Mouse (Mus musculus) retina, adult 2 months (tissue): ENCODE data around the gene Ccdc33.
A peak's percentile ranks its signal among the peaks of the same experiment; 100 is the strongest.

Experiments
- DNase-seq: peaks from one replicate; pipeline ENCODE4 v3.0.0-alpha.2; 2012; ENCODE audit warnings: low read depth, low spot score

Gene Ccdc33

DNA sequence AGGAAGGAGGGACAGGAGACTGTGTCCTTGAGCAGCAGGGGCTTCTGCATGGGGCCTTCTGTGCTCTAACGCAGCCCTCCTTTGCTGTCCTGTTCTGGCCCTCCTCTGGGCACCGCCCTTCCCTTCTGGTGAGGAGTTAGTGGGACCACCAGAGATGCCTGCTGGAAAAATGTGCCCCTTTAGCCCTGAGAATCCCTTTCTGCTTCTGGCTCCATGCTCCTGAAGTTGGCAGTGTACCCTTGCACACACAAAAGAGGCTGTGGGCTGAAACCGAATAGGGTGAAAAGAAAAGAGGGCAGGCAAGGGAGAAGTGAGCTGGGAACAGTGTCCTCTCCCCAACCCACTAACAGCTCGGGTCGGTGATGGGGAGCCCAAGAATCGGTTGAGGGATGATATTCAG, 69.4 kb downstream of the Ccdc33 start:
- DNase-seq = no peak

DNA sequence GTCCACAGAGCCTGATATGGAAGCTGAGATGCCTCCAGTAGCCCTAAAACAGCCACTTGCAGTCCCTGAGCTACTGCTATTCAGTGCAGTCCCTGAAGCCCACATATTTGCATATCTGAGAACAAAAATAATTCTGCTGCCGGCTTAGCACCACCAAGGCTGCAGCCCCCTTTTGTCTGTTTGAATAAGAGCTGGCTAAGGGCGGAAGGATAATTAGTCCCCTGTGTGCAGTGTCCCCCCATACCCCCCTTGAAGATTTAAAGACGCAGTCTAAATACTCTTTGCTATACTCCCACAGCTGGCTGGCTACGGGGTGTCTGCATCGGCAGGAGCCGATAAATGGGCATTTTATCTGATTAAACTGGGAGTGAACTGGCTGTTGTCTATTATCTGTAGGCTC, 70.0 kb downstream of the Ccdc33 start:
- DNase-seq = no peak

DNA sequence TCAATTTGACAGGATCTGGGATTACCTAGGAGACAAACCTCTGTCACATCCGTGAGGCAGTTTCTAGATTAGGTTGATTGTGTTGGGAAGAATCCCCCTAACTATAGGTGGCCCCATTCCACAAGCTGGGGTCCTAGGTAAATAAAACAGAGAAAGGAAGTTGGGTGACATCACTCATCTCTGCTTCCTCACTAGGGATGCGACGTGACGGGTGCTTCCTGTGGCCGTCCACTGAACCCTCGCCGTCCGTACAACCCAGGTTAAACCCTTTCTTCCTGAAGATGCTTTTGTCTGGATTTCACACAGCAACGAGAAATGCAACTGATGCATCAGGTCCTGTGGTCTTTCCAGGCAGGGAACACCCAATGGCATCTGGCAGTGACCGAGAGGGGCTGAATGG, 71.6 kb downstream of the Ccdc33 start:
- no peak for DNase-seq

DNA sequence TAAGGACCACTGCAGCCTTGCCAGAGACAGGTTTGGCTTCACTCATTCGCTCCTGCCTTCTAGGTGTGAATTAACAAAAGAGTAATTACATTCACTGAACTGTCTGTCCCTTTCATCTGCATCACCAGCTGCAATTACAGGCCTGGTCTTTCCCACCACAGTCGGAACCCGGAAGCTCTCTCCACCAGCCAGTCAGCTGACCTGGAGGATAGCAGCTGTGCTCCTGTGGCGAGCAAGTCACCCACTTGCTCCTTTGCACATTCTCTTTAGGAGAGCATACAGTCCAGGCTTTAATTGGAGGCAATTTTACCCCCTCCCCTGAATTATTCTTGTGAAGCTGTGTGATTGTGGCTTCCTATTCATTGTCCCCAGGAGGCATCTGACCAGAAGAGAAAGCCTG, 73.0 kb downstream of the Ccdc33 start:
- no peak for DNase-seq

DNA sequence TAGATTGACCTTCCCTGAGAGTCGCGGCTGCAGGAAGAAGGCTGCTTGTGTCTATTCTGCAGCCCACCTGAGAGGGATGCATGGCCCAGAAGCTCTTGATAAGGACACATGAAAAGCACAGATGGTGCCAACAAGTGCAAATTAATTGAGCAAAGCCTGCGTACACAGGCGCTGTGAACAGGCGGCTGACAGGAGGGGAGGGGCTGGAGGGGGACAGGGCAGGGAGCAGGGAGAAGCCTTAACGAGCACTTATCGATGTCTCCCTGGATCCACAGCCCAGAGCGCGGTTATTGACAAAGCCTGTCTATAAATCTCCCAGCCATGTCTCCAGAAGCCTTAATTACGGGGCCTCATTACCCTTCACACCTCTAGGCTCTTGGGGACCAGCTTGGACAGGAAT, 73.8 kb downstream of the Ccdc33 start:
- no peak for DNase-seq

DNA sequence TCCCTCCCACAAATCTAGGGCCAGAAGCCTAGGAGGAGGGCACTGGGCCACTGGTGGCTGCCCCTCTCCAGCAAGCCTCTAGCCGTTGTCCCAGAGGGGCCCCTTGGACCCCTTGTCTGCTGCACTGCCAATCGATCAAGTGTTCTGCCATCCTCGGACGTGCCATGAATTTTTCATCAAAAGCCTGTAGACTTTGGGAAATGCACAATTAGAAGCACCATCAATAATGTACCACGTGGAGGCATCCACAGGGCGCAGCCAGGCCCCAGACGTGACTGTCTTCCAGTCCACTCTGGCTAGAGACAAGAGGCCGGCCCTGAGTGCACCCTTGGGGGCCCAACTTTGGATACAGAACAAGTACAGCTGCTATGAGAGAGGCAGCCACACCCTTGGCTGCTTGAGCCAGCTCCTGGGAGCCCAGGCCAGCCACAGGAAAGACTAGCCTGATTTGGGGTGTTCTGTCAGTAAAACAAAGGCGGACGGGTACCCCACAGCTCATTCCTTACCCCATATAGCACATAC, 75.1 kb downstream of the Ccdc33 start:
- DNase-seq = no peak

DNA sequence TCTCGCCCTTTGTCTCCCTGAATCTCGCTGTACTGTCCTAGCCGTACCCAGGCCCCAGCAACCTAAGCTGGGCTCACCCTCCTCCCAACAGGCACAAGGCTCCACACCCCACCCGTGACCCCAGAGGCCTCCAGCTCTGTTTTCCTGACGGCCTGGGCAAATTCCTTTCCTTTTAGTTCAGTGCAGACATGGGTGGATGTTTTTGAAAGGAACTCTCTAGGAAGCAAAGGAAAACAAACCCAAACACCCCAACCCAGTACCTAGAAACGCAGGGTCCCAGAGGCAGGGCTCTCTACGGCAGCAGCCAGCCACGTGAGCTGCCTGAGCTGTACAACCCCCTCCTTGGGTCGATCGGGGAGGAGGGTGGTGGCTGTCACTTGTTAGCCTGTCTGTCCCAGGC, 76.2 kb downstream of the Ccdc33 start:
- no peak for DNase-seq

DNA sequence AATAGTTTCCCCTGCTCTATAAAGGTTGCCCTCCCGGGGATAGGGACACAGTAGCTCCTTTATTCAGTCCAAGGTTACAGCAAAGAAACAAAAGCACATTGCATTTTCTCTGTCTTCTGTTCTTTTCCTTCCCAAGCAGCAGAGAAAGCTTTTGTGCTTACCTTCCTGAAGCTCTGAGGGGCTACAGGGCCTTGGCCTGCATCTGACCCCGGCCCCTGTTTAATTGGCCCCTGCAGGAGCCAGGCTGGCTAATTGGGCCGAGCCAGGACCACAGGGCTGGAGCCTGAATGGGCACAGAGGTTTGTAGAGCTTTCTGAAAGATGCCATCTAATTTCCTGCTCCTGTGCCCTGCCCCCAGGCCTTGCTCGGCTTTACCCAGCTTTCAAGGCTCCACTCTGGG, 77.6 kb downstream of the Ccdc33 start:
- DNase-seq = no peak

DNA sequence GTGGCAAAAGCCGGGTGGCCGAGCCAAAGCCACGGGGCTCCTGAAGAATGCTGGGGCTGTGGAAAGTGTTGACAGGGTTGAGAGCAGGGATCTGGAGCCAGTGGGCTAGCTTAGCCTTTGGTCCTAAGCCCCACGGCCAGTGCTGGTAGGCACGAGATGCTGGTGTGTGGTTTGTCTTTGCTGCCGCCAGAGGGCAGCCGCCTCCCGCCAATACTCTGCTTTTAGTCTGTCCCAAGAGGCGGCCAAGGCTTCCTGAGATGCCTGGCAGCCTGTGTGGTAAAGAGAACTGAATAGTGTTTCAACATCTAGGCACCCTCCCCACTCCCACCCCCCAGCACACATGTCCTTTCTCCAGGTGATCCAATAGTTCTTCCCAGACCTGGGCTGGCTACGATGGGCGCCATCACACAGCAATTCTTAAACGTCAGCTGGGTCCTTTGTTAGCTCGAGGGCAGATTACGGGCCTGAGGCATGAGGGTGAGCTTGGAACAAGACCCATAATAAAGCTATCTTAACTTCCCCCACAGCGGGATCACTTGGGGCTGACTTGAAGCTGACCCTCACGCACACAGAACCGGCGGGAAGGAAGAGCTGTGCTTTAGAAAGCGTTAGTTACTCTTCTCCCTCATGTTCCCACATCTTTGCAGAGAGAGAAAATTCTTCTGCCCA, 80.0 kb downstream of the Ccdc33 start:
- peak; percentile 42 for DNase-seq

DNA sequence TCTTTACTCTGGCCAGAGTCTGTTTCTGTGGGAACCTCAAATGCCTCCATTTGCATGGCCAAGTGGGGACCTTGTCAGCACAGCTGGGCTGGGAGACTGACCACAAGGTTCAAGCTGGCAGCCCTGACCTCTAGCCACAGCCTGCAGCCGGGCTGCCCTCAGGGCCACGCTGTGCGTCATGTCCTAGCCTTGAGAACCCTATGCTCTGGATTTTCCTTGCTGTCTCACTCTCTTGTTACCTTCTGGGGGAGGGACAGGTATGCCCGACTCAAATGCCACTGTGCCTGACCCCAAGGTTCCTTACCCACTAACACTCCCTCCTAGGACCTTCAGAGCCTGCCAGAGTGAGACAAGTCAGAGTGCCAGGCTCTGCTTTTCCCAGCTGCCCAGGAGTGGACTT, 81.7 kb downstream of the Ccdc33 start:
- DNase-seq = no peak

DNA sequence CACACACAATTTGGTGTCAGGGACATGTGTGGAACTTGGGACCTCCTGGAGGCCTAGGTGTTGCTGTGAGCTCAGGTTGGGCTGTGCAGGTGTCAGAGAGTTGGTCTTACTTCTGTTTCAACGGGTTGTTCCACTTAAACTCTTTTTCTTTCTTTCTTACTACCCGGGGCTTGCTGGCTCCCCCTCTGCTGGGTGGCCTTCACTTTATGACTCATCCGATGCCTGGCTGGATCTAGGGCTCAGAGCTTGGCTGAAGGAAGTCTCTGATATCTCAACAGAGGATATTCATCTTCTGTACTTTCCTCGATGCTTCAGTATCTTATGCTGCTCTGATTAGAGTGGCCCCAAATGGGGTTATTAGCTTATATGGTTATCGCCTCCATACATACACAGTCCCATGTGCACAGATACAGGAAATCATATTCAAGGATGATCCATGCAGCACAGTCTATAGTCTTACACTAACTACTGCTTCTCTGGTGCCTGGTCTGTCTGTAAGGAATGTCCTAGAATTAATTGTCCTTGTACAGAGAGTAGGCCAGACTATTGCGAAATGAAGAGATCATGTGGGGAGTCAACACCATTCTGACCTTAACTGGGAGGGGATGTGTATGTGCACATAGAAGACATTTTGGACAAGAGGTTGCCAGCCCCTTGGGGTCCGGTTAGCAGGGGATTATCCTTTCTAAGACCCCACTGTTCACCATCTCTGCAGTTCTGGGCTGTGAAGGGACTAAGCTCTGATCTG, 82.5 kb downstream of the Ccdc33 start:
- DNase-seq = no peak

DNA sequence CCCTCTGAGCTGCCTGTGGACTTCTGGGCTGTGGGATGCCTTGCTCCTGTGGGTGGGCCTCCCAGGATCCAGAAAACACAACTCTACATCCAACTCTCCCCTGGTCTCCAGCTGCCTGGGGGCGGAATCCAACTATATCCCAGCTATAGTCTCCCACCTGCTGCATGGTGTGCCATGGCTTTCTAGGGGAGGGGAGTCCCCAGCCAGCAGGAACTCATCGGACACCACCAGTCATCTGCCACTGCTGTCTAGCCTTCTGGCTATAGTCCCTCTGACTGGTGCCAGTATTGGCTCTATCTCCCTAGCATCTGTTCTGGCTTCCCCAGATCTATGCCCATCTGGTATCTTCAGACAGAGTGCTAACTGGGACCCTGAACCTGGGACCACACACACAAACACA, 83.1 kb downstream of the Ccdc33 start:
- DNase-seq = no peak

DNA sequence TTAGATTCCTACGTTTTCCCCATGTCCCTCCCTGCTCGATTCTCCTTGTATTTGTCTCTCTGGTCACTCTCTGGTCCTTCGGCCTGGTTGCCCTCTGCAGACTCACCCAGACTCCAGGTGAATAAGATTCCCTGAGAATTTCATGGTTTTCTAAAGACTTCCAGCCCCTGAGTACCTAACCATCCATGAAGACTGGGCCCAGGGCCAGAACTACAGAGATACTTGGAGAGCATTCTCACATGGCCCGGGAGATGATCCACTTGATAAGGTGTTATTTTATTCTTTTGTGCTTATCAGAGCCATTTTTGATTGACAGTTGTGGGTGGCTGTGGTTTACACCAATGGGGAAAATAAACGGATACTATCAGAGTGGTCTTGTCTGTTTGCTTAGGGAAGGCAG, 86.7 kb downstream of the Ccdc33 start:
- DNase-seq = no peak

DNA sequence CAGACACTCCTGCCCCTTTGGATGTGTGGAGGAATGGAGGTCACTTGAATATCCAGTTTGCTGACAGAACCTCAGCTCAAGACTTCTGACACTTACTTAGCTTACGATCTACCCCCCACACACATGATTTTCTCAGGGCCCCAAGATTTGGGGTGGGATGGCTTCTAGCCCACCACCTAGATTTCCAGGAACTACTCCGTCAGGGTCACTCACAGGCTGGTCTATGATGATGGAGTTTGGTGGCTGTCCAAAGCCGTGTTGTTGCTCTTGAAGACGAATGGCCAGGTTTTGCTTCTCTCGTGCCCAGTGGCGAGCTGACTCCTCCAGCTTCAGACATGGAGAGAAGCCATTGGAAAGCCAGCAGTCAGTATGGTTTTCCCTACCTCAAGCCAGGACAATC, 89.0 kb downstream of the Ccdc33 start:
- DNase-seq = no peak

DNA sequence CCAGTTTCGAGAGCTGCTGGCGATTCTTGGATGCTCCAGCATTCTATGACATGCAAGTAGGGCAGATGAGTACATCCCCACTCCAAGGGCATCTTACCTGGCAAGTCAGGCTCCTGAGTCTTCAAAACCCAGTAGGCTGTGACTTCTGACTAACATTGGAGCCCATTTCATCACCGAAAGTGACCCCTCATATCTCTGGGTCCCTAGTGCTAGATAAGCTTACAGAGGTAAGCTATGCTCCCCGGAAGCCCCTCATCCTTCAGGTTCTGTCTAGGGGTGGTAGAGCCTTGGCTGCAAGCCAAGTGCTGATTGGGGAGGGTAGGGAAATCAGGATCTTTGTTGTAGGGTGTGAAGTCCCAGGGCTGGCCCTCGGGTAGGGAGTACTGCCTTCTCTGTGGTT, 89.8 kb downstream of the Ccdc33 start:
- DNase-seq = no peak

DNA sequence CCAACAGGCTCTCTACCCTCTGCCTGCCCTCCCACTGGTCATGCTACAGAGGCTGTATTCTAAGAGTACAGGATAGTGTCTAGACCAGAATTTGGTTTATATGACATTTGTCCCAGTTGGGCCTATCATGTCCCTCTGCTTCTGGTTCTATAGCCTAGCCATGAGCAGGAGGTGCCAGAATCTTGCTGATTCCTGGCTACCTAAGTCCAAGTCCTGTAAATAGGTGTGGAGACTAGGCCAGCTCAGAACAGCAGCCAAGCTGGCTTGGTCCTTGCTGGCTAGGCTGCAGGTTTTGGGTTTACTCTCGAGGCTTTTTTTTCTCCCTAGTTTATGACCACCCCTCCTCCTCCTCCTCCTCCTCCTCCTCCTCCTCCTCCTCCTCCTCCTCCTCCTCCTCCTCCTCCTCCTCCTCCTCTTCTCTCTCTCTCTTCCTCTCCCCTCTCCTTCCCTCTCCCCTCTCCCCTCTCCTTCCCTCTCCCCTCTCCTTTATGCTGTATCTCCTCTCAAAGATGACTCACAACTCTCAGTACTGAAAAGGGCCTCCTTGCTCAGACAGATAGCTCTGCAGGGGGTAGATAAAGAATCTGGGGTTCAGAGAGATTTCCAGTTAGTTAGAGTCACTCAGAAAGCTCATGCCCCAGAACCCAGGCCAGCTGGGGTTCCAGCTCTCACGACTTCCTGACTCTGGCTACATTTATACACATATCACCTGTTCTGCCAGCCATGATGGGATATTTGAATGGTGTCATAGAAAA, 91.0 kb downstream of the Ccdc33 start:
- no peak for DNase-seq

DNA sequence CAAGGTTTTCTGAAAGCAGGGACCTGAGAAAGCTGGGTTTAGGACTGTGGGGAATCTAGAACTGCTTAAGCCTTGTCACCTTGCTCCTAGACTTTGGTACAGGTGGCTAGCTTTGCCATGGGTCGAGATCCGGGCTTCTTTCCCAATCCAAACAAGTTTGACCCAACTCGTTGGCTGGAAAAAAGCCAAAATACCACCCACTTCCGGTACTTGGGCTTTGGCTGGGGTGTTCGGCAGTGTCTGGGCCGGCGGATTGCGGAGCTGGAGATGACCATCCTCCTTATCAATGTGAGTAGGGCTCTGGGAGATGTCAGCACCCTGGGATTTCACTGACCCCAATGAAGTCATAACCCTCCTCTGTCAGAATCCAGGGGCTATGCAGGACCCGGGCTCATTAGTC, 92.6 kb downstream of the Ccdc33 start:
- no peak for DNase-seq

DNA sequence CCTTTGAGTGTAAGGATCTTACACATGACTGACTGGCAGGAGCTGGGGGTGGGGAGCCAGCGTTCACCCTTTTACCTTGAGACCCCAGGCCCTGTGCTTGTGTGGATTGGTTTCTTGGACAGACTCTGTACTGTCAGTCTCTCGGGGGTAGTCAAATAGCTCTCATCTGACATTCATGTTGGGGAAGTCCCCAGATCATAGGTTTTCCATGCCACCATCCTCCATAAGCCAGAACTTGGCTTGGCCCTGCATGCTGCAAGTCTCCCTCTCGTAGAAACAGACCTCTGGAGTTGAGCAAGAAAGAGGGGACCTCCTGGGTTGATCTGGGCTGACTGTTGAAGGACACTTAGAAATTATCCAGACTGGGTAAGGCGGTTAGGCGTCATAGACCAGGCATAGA, 100.2 kb downstream of the Ccdc33 start:
- no peak for DNase-seq

DNA sequence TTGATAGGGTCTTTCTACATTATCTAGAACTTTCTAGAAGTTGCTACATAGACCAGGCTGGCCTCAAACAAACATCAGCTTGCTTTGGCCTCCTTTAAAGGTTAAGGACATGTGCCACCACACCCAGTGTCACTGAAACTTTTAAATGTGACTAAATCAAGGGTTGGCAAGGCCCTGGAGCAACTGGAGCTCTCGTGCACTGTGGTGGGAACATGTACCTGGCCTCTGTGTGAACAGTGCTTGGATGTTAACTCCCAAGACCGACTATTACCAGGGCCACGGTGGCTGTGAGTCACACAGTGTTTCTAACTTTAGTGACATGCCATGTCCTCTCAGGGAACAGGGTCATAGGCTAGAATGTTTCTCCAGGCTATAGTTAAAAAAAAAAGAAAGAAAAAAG, 101.7 kb downstream of the Ccdc33 start:
- DNase-seq = no peak

DNA sequence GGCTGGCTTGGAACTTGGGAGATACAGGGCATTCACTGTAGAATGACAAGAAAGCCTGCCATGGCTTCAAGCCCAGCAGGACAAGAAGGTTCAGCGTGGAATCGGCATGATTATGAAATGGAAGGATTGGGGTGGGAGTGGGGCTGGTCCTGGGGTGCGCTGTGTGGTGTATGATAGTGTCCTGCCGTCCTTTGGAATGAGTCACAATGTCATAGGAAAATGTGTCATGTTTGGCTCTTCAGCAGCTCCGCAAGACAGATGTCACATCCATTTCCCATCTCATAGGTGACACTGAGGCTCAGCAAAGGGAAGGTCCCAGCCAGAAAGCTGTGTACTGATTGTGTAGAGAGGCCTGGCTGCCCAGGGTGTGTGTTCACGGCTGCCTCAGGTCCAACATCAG, 102.8 kb downstream of the Ccdc33 start:
- DNase-seq = no peak

DNA sequence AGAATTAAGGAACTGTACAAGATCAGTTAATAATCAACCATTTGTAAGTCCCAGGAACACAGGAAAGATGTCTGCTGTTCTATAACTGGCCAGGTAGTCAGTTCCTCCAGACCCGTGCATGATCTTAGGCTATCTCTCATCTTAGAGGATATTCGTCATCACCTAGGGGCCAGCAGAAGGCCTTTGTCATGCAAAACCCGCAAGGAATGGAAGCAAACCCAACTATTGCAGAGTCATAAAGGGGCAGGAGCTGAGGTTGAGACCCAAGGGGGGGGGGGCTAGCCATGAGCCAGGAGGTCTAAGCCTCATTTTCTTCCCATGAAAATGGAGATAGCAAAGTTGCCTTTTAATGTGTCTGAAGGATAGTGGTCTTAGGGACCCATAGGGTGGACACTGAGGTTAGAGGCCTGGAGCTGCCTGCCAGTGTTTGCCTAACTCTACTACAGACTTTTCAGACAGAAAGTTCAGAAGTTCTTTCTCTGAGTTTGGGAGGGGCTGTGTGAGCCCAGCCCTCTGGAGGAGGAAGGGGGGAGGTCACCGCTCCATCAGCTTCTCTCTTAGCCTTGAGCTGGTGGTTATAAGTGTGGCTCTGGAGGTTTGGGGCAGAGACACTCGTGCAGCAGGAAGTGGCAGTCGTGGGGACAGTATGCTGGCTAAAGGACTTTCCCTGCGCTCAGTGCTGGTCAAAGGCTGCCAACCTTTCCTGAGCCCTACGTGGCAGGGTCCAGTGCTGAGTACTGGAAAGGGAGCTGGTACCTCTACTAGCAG, 104.0 kb downstream of the Ccdc33 start:
- no peak for DNase-seq

DNA sequence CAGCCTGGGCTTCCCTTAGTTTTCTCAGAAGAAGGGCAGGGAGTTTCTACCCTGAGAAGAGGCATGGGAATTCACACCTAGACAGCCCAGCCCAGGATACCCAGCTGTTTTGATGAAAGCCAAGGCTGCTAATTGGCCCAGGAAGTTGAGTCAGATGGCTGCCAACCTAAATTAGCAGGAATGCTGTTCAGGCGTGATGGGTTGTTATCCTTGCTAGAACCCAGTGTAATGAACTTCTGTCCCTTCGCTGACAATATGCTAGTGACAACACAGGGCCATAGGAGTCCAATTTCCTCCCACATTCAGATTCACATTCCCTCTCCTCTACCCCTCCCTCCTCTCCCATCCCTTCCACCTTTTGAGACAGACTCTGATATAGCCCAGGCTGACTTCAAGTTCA, 105.7 kb downstream of the Ccdc33 start:
- DNase-seq = no peak
